Mouse (Mus musculus) layer of hippocampus, postnatal 14 days (tissue): ENCODE measurements around the gene Dusp28. TPM values are rescaled to one million over a fixed set of nuclear protein-coding genes. Genes with fewer than 3 reads are reported as not detected.

Source experiments
- DNase-seq, 2 experiments: peaks; one replicate each; pipeline ENCODE4 v3.0.0; 2021 to 2022; ENCODE audit warnings: low spot score in 2 of 2, mixed read lengths in 1 of 2
- total RNA-seq, 2 experiments: library from RNA; stranded (reverse); gene quantifications; 2 replicates each; pipeline ENCODE4 v1.2.3; 2021

The Dusp28 gene
- total RNA-seq, 2 experiments from 2014 or later = 8.1 to 9.6 TPM

- DNase-seq = no peak
Observed at GRCm38 (mm10) chr1:92936467-92936866, 29.7 kb downstream of the Dusp28 start.

DNA sequence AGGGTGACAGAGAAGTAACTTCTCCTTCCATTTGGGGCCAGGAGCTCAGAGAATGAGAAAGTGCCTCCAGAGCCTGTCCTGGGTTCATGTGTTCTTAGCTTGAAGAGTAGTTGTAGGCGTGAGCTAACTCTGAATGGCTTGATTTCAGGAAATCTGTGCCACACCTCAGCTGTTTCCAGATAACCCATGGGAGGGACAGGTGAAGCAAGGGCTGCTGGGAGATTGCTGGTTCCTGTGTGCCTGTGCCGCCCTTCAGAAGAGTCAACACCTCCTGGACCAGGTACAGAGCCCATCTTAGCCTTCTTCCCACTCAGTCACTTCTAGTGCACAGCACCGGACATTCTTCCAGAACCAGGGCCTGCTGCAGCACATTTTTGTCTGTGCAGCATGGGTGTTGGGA is 31.0 kb downstream of the Dusp28 start:
- no peak for DNase-seq

- no peak for DNase-seq
Observed at GRCm38 (mm10) chr1:92939746-92940145, 33.0 kb downstream of the Dusp28 start.

DNA sequence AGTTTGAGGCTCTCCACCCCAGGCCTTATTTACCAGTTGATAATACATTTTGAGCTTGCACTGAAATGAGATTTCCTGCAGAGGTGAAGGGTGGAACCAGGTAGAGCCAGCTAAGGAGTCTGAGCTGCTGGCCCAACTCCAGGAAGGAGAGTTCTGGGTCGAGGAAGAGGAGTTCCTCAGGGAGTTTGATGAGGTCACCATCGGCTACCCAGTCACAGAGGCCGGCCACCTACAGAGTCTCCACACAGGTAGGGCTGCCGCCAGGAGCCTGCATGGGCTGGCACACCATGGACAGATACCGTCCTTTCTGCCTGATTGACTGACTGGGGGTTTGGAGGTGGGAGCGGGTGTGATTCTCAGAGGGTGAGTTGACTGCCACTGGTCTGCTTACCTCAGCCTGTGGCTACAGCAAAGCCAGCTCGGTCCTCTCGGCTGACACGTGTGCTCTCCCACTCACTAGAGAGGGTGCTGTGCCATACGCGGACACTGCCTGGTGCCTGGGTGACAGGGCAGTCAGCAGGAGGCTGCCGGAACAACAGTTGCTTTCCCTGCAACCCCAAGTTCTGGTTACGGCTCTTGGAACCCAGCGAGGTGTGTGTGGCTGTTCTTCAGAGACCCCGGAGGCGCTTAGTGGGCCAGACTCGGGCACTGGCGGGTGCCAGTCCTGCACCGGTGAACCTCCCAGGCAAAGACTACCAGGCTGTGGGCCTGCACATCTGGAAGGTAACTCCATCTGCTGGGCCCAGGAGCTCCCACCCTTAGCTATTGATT is 36.6 kb downstream of the Dusp28 start:
- no peak for DNase-seq

DNA sequence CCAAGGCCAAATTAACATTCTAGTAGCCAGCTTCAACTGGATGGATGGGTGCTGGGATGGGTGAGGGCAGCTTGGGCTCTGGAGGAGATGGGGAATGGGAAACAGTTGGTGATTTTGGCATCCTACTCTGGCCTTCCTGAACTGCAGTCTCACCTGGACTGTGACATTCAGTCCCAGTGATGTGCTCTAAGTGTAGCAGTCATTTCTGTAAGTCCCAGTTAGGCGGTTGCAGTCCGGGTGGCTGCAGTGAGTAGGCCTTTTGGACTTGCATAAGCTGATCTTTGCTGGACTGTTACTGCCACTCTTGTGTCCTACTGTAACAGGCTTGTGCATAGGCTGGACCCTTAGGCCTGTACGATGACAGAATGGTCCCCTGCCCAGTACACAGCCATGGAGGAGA is 41.2 kb downstream of the Dusp28 start:
- no peak for DNase-seq

DNA sequence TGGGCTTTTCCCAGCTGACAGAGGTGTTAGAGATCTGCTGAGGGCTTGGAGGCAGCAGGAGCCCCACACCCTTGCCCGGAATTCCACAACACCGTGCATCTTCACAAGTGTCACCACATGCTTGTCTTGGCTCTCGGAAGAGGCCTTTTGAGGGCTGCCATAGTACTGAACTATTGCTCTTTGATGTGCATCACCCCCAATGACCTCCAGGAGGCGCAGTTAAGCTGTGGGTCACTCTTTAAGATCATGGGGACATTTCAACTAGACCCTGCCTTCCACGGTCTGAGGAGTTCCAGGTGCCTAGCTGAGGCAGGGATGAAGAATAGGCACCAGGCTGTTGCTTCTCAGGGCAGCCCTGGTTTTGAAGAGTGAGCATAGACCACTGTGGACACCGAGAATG is 42.6 kb downstream of the Dusp28 start:
- DNase-seq = no peak

- DNase-seq = no peak
Observed at GRCm38 (mm10) chr1:92950607-92951006, 43.8 kb downstream of the Dusp28 start, which contains the start of gene Gpr35. Gpr35 (plus strand) TSS chr1:92950865.

DNA sequence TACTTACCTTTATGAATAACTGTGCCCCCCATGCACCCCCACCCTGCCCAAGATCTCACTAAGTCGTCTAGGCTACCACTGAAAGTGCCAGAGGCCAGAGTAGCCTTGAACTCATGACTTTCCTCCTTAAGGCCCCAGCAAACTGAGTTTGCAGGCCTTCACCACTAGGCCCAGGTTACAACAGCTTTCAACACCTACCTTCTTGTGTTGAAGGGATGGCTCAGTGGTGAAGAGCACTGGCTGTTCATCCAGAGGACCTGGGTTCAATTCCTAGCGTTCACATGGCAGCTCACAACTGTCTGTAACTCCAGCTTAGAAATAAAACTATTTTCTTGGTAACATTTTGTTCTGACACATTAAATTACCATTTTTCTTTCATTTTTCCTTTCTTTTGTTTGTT is 46.9 kb downstream of the Dusp28 start:
- DNase-seq = no peak

- DNase-seq = peak; percentile 58 to 72
Observed at GRCm38 (mm10) chr1:92956571-92957335, 50.0 kb downstream of the Dusp28 start.

Other genes starting within 250 kb of the Dusp28 start
- 100 to 1,000 TPM; 140 to 150 TPM for gene Gpc1, start 75.3 kb upstream of the Dusp28 start, total RNA-seq
- gene Ankmy1, start 4.1 kb upstream of the Dusp28 start, total RNA-seq = under 1 TPM; 0.19 to 0.25 TPM
- gene Rnpepl1, start 3.8 kb downstream of the Dusp28 start, total RNA-seq = 10 to 100 TPM; 40.1 to 46.9 TPM
- gene Capn10, start 27.4 kb downstream of the Dusp28 start, total RNA-seq = 10 to 100 TPM; 45.5 to 51.1 TPM
- 1 to 10 TPM in 1 of 2 experiments, under 1 TPM in 1; 0.45 to 1.0 TPM for gene Gpr35, start 43.9 kb downstream of the Dusp28 start, total RNA-seq
- not detected for gene Aqp12, start 99.4 kb downstream of the Dusp28 start, total RNA-seq
- 100 to 1,000 TPM; 709 to 747 TPM for gene Kif1a, start 195.0 kb downstream of the Dusp28 start, total RNA-seq
- not detected for gene Agxt, start 228.3 kb downstream of the Dusp28 start, total RNA-seq